Mouse (Mus musculus): ENCODE measurements around the gene Sept14. TPM values are rescaled to one million over a fixed set of nuclear protein-coding genes. Genes with fewer than 3 reads are reported as not detected.

Gene Sept14
- total RNA-seq, 1 experiment from 2014 or later: not detected

DNA sequence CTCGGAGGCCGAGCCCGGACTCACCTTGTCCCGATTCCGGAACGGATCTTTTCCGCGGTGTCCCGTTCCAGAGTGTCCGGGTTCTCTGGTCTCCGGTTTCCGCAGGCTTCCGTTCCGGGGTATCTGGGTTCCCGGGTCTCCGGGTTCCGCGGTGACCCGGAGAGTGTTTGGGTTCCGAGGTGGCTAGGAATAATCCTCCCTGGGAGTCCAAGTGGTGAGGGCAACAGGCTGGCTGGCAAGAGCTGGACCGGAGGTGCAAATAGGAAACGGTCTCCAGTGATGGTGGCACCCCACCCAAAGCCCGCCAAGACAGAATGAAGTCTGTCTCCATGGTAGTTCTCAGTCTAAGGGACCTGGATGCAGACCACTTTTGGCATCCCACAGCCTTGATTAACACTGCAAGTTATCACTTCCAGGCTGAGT is 38.3 kb downstream of the Sept14 start, which contains the start of gene Zfp11:
Zfp11 (minus strand) TSS at position 64 of the 423 bp plus-strand sequence.
- ATAC-seq (replicated peaks; ENCODE audit: low read depth, poor library complexity, severe bottlenecking): peak; percentile 91

GRCm38 (mm10) chr5:129669453-129670035 is 38.8 kb downstream of the Sept14 start:
- ATAC-seq (replicated peaks; ENCODE audit: low read depth, poor library complexity, severe bottlenecking): 0 out of 2 replicates have a peak, but pooled peaks have one; percentile 9

DNA sequence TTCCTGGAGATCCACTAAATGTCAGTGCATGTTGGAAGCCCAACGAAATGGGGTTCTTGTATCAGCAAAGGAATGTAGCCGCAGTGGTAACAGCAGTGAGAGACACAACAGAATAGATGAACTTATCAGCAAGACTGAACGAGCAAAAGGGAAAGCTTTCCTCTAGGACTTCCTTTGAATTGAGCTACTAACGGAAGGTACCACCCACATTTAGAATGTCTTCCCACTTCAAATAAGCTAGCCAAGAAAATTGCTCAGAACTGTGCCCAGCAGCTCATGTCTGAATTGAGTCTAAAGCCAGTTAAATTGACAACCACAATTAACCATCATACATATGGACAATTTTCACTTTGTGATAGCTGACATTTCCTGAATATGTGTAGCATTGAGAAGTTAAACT is 40.5 kb downstream of the Sept14 start:
- no peak for ATAC-seq (replicated peaks; ENCODE audit: low read depth, poor library complexity, severe bottlenecking)

- ATAC-seq (replicated peaks; ENCODE audit: low read depth, poor library complexity, severe bottlenecking): no peak
Measured at GRCm38 (mm10) chr5:129666271-129666909, 41.9 kb downstream of the Sept14 start.

- ATAC-seq (replicated peaks; ENCODE audit: low read depth, poor library complexity, severe bottlenecking): no peak
Measured at GRCm38 (mm10) chr5:129664090-129664489, 44.2 kb downstream of the Sept14 start.

DNA sequence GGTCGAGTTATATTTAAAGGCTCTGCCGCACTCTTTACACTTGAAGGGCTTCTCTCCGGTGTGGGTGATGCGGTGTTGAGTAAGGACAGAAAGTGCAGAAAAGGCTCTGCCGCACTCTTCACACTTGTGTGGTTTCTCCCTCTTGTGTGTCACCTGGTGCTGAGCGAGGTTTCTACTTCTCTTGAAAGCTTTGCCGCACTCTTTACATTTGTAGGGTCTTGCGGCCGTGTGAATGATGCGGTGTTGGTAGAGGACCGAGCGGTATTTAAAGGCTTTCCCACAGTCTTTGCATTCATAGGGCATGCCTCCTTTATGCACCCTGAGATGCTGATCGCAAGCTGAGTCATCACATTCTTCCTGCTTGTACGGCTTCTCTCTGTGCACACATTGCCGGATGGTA is 50.4 kb downstream of the Sept14 start:
- ATAC-seq (replicated peaks; ENCODE audit: low read depth, poor library complexity, severe bottlenecking): no peak

DNA sequence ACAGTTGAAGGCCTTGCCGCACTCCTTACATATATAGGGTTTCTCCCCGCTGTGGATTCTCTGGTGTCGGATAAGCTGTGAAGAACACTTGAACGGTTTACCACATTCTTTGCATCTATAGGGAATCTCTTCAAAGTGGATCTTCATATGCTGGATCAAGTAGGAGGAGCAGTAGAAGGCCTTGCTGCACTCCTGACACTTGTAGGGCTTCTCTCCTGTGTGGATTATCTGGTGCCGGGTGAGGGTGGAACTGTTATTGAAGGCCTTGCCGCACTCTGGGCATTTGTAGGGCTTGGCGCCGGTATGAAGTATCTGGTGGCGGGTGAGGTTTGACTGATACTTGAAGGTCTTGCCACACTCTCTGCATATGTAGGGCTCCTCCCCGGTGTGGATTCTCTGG is 51.3 kb downstream of the Sept14 start:
- ATAC-seq (replicated peaks; ENCODE audit: low read depth, poor library complexity, severe bottlenecking): no peak

- ATAC-seq (replicated peaks; ENCODE audit: low read depth, poor library complexity, severe bottlenecking): no peak
Measured at GRCm38 (mm10) chr5:129650858-129651257, 57.5 kb downstream of the Sept14 start.

Other genes starting within 250 kb of the Sept14 start
- 43.5 and 70.6 TPM in 2 replicates for gene Sfswap, start 207.3 kb downstream of the Sept14 start, total RNA-seq (2017)
- gene Mmp17, start 124.3 kb downstream of the Sept14 start, total RNA-seq (2017): 0.05 TPM in 1 of 2 replicates, not detected in the other
- 3.3 and 4.3 TPM in 2 replicates for gene Zfp11, start 38.4 kb downstream of the Sept14 start, total RNA-seq (2017)
- 76.2 and 84.4 TPM in 2 replicates for gene Mrps17, start 7.0 kb upstream of the Sept14 start, total RNA-seq (2017)
- gene Nipsnap2, start 16.6 kb upstream of the Sept14 start, total RNA-seq (2017): 23.6 and 31.8 TPM in 2 replicates
- gene Psph, start 78.9 kb upstream of the Sept14 start, total RNA-seq (2017): 14.2 and 18.7 TPM in 2 replicates
- 12.7 and 15.8 TPM in 2 replicates for gene Sumf2, start 138.5 kb upstream of the Sept14 start, total RNA-seq (2017)
- gene Chchd2, start 179.0 kb upstream of the Sept14 start, total RNA-seq (2017): 210 and 211 TPM in 2 replicates
- gene Zbed5, start 187.2 kb upstream of the Sept14 start, total RNA-seq (2017): 3.7 and 8.4 TPM in 2 replicates
- 0.09 and 1.1 TPM in 2 replicates for gene Phkg1, start 190.0 kb upstream of the Sept14 start, total RNA-seq (2017)
- 0.68 and 1.6 TPM in 2 replicates for gene Nupr1l, start 200.0 kb upstream of the Sept14 start, total RNA-seq (2017)
- 39.8 and 42.5 TPM in 2 replicates for gene Vkorc1l1, start 233.5 kb upstream of the Sept14 start, total RNA-seq (2017)

All from common myeloid progenitor, adult 5-6 weeks (primary cell).